Mouse (Mus musculus) kidney, adult 11 months (tissue): ENCODE measurements at regions not wholly inside any gene's neighbourhood (a gene's known extent, or its start where the extent isn't known, plus 50 kb on each side); places are given as distances from the start of the nearest gene placed in this dataset.

Experiments
- DNase-seq: peaks from one replicate; pipeline ENCODE4 v3.0.0; 2022

DNA sequence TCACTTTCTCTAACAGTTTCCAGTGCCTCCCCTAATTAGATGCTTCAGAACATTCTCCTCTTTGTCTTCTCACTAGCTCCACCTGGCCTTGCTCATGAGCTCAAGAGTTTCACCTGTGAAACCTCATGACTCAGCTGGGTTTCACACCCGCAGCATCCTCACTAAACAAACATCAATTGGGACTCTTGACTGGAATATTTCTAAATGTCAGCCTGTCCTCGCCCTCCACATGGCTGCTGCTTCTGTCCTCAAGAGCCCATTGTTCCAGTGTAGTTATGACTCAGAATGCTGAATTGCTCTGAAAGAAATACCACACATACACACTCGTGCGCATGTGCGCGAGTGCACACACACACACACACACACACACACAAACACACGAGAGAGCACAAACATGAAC lies 407.2 kb downstream of the Prss52 start:
- no peak for DNase-seq

DNA sequence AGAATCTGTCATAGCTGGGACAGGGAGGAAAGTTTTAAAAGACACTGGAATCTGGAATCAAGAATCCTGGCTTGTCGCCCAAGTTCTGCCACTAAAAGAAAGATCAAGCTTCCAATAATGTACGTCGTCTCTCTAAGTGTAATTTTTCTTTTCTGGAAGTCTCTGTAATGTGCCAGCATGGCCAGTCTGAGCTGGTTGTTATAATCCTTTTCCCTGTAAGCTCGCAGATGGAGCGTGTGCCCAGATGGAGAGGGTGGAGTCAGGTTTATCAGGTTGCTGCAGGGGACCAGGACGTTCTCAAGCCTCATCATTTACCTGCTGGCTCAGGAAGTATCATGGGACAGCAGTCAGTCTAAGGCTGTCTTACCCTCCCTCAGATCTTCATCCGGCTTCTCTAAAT lies 408.6 kb downstream of the Prss52 start:
- DNase-seq, result no peak

DNA sequence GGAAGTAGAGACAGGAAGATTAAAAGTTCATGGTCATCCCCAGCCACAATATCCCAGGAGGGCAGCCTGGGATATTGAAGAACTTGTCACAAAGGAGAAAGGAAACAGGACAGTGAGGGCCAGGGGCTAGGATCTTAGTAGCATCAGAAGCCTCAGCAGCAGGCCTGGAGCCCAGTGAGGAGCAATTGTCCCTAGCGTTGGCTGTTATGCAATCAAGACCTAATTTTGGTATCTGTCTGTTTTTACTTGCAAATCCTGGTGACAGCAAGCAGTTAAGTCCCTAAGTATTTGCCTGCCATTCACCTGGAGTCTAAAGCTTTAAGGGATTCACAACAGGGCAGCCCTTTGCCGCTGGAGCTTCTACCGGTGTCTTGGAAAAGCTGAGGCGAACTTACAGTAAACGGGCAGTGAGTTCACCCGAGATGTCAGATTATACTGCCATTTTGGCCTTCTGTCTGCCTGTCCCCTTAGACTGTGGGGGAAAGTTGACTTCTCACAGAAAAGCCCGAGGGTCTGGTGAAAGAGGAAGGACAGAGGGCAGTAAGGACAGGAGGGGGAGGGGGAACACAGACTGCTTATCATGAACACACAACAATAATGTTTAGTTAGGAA lies 413.6 kb downstream of the Prss52 start:
- DNase-seq, result no peak

DNA sequence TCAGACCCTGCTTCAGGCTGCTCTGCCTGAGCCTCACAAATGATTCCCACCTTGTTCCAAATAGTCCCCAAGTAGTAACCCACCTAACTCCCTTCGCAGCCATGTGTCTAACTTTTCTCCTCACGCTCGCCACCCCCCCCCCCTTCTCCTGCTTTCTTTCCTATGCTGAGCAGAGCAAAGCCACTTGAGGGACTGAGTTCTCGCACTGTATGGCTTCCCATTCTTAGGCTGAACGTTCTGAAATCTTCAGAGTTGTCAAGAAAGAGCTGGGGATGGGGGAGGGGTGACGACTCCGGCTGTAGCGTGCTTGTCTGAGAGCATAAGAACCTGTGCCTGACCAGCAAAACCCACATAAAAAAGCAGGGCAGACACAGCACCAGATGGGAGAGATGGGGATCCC lies 420.6 kb downstream of the Prss52 start:
- DNase-seq, result no peak

DNA sequence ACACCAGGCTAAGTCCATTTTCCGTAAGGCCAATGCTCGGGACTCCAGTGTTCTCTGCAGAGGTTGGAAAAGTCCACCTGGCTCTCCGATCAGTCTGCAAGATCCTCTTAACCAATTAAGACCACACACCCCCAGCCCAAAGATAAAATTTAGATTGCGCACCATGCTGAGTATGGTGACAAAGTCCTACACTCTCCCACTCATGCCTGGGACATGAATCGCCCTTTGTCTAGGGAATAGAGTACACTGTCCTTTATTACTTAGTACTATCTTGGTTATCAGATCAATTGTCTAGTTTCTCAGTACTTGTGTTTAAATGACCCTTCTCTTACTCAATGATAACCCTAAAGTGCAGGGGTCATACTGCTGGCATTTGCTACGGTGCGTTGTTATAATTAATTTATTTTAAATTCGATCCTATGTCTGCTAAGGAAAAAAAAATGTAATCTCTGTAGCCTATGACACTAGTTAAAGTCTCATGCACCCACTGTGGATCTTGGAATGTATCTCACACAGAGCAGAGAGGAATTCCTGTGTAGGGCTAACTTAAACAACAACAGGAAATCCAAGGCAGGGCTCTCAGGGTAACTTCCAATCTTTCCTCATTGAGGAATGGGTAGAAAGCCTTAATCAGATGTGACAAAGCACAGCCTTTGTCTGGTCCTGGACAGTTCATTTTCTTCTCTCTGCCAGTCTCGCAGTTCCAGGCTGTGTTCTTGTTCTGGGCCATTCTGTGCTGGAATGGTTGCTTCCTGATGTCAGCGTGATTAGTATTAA lies 421.4 kb downstream of the Prss52 start:
- no peak for DNase-seq

DNA sequence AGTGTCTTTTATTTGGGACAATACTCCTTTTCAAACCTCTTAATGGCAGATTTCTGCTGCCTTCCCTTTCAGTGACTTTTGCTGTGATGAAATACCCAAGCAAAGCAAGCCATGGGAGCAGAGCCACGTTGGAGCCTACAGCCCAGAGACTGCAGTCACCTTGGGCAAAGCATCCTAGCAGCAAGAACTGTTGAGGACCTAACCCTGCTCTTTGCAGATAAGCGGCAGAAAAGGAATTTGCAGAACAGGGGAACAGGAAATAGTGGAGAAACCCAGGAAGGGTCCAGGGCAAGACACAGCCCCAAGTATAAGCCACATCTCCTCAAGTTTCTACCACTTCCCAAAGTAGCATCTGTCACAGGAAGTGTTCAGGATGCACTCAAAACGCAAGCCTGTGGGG lies 426.5 kb downstream of the Prss52 start:
- DNase-seq, result no peak

DNA sequence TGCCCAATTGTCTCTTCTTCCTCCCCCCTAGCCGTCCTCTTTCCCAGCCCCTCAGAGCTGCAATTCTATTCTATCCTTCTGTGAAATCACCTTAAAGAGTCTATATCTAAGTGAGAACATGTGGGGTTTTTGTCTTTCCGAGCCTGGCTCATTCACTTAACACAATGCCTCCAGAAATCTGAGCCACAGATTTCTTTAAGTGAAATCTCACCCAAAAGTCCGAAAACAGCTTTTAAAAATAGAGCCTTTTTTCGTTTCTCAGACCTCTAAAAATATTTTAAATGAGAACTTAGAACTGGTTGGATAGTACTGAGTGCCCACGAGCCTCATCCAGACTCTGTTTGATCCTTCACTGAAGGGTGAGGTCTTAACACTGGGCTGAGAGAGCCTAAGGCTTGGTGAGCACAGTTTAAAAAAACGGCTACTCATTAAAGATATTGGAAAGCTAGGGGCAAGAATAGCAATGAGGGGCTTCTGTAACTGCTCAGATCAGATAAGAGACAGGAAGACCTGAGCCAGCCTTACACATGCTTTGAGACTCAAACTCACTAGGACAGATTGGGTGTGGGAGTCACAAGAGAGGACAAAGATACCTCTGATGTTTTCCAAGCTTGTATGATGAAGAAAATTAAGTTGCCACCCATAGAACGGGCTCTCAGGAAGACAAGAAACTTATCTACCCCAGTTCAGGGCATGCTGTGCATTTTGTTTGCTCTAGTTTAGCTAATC lies 427.3 kb downstream of the Prss52 start:
- no peak for DNase-seq

DNA sequence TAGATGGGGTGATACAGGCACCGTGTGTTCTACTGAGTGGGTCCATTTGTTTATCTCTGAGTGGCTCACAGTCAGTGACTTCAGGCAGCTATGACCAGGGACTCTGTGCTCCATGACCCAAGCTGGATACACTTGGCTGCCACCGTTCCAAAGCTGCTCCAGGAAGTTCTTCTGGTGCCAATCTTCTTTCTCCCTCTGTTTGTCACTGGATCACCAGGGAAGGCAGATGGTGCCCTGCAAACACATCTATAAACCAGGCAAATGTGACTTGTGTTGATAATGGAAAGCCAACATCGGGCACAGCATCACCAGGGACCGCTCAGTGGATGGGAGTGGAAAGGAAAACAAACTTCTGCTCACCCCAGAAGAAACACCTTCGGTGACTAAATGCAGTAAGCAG lies 428.3 kb downstream of the Prss52 start:
- DNase-seq, result no peak

DNA sequence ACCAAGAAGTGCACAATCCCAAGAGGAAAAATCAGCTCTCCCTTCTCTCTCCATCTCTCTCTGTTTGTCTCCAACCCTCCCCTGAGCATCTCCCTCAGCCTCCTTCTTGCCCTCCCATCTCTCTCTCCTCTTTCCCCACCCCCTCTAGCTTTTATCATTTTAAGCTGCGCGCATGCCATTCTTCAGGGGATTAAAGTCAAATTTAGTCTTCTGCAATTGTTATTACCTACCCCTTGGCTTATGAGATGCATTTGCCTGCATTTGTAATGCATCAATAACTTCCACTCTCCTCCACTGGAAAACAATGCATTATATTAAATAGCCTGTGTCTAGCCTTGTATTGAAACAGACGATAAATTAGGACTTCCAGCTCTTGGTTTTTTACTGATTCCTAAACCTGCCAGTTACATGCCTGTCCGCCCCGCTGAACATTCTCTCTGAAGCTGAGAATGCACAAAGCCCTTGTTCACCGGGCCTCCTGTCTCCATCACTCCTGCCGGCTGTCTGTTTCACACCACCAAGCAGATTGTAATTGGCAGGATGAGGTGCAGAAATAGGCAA lies 429.6 kb downstream of the Prss52 start:
- no peak for DNase-seq

DNA sequence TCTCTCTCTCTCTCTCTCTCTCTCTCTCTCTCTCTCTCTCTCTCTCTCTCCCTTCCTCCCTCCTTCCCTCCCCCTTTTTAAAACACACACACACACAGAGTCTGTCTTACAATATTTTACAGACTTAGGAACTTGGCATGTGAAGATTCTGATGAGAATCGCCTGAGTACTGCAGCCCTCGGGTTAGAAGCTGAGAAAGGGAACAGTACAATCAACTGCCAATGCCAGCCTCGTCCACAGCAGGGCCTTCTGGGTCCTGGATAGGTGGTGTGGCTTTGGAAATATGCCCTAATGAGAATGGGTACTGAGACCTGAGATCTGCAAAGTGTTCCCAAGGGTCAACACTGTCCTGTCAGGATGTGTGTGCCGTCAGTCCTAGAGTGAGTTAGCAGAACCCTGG lies 430.1 kb downstream of the Prss52 start:
- no peak for DNase-seq

DNA sequence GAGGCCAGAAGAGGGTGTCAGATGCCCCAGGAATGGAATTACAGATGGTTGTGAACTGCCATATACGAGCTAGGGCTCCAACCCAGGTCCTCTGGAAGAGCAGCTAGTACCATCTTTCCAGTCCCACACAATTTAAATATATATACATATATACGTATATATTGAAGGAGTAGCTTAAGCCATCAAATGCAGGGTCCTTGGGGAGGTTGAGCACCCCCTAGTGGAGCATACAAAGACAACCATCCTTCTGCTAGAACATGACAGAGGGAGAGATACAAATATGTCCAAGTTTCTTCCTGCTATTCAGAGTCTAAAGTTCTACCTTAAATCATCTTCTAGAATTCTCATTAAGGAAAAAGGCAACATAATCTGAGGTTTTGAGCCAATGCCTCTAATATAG lies 435.4 kb downstream of the Prss52 start:
- no peak for DNase-seq

DNA sequence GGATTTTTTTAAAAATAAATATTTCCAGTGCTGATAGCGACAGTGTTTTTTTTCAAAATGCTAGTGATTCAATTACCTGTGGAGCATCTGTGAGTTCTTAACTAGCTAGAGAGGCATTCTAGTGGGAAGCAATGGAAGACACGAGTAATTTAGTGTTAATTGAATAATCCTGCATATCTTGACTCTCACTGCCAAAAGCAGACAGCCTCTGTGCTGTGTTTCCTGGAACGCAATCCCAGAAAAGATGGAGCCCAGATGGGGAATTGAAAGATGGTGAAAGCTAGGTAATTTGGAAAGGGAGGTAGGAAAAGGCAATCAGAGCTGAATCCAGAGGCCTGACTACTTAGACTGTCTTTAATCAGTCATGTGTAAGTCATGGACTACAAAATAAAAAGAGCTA lies 441.0 kb downstream of the Prss52 start:
- no peak for DNase-seq

DNA sequence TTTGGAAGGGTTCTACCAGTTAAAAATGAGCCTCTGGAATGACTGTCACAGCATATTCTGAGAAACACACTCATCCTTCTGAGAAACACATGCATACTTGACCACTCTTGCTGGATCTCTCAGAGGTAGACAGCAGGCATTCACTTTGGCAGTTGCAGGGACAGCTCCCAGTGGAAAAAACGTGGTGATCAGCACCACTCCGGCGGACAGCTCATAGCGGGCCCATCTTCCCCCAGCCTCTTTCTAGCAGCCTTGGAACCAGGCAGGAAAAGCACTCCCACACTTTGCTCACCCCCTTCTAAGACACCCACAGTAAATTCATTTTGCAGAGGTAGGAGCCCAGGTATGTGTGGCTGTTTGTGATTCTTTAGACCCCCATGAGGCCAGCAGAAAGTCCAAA lies 442.7 kb downstream of the Prss52 start:
- DNase-seq, result peak; percentile 12

DNA sequence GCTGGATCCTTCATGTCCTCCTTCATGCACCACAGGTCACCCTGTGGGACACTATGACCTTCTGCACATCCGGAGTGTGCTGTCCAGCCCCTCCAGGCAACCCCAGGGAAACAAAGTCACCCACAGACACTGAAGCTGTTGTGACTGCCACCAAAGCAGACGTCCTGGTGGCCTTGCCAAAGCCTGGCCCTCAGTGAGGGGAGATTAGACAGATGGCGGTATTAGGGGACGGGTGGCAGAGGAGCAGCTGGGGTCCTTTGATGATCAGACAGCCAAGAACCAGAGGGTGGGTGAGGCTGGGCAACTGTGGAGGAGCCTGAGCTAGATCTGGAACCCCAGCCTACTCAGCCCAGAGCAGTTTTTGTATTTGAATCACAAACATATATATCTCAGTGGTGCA lies 448.9 kb downstream of the Prss52 start:
- no peak for DNase-seq

DNA sequence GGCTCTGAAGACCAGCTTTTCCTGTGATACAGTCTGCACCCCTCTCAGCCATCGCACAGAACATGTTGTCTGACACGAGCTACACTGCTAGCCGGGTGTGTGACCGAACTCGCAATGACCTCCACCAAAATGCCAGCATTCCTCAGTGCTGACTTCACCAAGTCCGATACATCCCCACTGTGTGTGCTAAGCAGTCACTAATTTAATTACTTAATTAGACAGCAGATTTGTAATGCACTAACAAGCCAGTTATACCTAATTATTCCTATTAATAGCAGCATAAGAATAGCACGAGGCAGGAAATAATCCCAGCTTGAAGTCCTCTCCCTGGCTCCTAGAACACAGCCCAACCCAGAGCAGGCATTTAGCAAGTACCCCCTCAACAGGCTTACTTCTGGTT lies 452.0 kb downstream of the Prss52 start:
- DNase-seq, result no peak

DNA sequence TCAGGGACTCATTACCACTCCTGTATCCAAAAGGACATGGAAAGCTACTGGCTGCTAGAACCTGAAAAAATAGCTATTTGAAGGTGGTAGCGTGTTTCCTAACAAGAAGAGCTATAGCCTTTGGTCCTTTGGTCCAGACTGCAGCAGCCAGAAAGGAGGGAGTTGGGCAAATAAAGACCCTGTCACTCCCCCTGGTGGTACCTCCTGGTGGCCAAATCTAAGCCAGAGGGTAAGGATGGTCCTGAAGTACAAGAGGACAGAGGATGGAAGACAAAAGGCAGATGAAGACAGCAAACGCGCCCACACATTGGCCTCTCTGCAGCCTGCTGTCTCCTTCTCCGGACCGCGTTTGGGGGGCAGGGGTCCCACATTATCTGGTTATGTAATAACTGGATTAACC lies 453.4 kb downstream of the Prss52 start:
- DNase-seq, result no peak

DNA sequence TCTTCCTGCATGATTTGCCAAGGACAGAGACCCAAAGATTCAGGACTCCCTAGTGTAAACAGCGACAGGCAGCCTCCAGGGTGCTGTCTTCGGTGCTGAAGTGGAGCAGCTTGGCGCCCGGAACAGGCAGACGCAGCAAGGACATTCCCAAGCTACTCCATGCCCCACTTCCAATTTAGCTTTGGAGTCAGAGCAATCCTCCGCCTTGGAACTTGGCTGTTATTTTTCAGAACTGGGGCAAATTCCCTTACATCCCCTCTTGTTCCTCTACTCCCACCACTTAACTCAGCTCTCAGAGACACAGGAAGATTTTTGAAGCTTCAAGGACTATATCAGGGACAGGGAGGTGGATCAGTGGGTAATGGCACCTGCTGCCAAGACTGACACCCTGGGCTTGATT lies 464.6 kb downstream of the Prss52 start:
- DNase-seq, result no peak

DNA sequence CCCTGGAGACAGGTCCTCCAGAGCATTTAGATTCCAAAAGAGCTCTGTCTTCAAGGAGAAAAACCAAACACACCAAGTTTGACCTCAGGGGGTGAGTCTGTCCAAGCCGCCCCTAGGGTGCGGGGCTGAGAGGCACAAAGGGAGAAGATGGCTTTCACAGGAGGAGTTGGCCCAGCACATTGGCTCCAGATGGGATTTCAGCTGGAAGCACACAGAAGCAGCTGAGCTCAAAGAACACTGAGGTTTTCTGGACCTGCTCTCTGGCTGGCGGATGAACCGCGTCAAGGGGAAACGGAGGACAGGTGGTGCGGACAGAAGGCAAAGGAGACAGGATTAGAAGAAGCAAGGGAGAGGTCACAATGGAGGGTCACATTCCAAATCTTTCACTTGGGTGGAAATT lies 466.9 kb downstream of the Prss52 start:
- no peak for DNase-seq

DNA sequence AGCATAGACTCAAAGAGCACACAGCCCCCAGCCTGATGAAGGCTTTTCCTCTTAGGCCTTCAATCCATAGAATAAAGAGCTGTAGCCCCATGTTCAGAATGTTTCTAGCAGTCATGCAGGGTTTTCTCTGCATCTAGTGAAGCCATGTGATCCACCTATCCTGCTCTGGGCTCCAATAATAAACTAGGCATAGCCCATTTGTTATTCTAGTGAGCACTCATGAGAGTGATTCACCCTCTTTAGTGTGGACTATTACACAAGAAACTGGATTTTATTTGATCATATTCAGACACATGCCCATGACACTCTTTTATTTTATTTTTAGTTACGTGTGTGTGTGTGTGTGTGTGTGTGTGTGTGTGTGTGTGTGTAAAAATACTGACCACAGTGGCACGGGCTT lies 468.7 kb downstream of the Prss52 start:
- no peak for DNase-seq

DNA sequence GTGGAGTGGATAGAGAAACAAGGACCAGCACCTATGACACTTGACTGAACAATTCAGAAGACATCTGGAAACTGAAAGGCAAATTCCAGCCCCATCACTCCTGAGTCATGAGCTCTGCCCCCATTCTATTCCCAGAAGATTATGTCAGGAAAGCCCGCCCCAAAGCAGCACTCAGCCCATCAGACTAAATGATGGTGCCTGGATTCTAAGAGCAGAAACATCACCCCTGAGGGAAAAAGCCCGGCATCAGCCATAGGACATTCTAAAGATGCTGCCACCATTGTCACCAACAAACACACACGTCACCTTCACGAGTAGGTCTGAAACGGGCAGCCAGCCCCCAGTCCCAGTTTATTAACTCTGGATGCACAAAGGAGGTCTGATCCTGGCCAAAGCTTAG lies 469.7 kb downstream of the Prss52 start:
- no peak for DNase-seq

DNA sequence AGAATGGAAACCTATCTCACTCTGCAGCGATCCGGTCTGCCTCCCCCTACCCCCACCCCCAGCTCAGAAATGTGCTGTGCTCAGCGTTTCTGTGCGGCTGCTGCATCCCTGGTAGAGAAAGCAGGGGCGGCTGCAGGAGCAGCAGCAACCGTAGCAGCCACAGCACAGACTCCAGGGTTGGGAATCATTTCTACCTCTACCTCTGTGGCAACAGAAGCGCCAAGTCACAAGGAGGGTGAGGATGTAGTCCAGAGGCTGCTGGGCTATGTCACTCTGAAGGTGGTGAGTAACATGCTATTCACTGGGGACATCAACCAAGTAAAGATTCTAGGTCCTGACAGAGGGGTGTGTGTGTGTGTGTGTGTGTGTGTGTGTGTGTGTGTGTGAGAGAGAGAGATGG lies 470.2 kb downstream of the Prss52 start:
- DNase-seq, result no peak

DNA sequence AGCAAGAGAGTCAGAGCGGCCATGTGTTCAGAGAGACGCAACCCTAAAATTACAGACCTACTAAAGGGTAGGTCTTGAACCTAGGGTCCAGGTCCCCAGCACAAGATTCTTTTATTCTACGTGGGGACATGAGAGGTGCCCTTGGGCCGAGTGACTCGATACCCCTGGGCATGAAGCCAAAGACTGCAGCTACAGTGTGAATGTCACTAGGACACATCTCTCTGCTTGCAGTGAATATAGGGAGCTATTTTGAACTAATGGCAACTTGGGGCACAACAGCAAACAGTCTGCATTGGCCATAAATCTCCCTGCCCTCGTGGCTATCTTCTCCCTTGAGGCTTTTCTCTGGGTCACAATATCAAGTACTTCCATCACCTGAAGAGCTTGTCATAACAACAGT lies 470.7 kb downstream of the Prss52 start:
- no peak for DNase-seq

DNA sequence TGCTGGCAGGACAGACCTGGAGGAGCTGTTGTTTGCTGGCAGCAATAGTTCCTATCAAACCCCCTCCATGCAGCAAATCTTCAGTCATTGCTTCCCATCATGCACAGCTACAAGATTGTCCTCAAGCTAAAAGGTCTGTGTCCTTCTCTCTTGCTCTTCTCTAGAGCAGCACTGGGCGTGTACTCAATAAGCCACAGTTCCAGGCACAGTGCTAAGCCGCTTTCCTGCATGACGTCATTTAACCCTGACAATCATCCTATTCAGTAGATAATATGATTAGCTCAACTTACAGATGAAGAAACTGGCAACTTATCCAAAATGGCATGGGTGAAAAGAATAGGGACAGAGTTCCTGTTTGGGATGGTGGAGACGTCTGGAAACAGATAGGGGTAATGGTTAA lies 471.9 kb downstream of the Prss52 start:
- DNase-seq, result no peak

DNA sequence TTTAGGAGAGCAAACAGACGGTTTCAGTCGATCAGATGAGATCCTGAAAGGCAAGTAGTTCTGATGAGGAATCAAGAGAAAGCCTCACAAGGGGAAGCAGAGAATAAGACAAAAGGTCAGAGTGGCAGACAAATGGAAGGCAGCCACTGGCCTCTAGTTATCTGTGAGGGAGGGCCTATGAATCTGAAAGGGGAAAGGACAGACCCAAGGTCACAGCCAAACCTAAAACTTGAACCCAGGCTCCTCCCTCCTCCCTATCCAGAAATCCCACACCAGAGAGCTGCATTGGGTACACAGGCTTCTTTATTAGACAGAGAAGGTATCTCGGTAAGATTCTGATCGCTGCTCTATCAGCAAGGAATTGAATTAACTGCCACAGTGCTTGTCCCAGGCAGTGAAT lies 476.0 kb downstream of the Prss52 start:
- DNase-seq, result no peak
